Mouse (Mus musculus): ENCODE measurements around the gene Haus3.

Gene Haus3

GRCm38 (mm10) chr5:34168950-34169891 lies at the start of gene Haus3, which contains the start of gene Poln:
Haus3 (minus strand) TSS chr5:34169527.
Poln (minus strand) TSS chr5:34169448.
- in situ Hi-C loops (cut with MboI, MseI), result no loop called here

- in situ Hi-C loops (cut with MboI, MseI), result no loop called here
Observed at GRCm38 (mm10) chr5:34218672-34219071, 49.3 kb upstream of the Haus3 start.

- in situ Hi-C loops (cut with MboI, MseI), result no loop called here
Observed at GRCm38 (mm10) chr5:34217756-34218155, 48.4 kb upstream of the Haus3 start.

- in situ Hi-C loops (cut with MboI, MseI), result no loop called here
Observed at GRCm38 (mm10) chr5:34216025-34216424, 46.7 kb upstream of the Haus3 start.

- in situ Hi-C loops (cut with MboI, MseI), result no loop called here
Observed at GRCm38 (mm10) chr5:34213659-34214058, 44.3 kb upstream of the Haus3 start.

GRCm38 (mm10) chr5:34210279-34210678 lies 41.0 kb upstream of the Haus3 start:
- in situ Hi-C loops (cut with MboI, MseI), result no loop called here

- in situ Hi-C loops (cut with MboI, MseI), result no loop called here
Observed at GRCm38 (mm10) chr5:34207503-34207902, 38.2 kb upstream of the Haus3 start.

- in situ Hi-C loops (cut with MboI, MseI), result no loop called here
Observed at GRCm38 (mm10) chr5:34205788-34206187, 36.5 kb upstream of the Haus3 start.

- in situ Hi-C loops (cut with MboI, MseI), result no loop called here
Observed at GRCm38 (mm10) chr5:34204911-34205310, 35.6 kb upstream of the Haus3 start.

GRCm38 (mm10) chr5:34202006-34202405 lies 32.7 kb upstream of the Haus3 start:
- in situ Hi-C loops (cut with MboI, MseI), result no loop called here

- in situ Hi-C loops (cut with MboI, MseI), result no loop called here
Observed at GRCm38 (mm10) chr5:34201396-34201795, 32.1 kb upstream of the Haus3 start.

- in situ Hi-C loops (cut with MboI, MseI), result no loop called here
Observed at GRCm38 (mm10) chr5:34198615-34199014, 29.3 kb upstream of the Haus3 start.

GRCm38 (mm10) chr5:34197243-34197642 lies 27.9 kb upstream of the Haus3 start:
- in situ Hi-C loops (cut with MboI, MseI), result no loop called here

- in situ Hi-C loops (cut with MboI, MseI), result no loop called here
Observed at GRCm38 (mm10) chr5:34196423-34196822, 27.1 kb upstream of the Haus3 start.

- in situ Hi-C loops (cut with MboI, MseI), result no loop called here
Observed at GRCm38 (mm10) chr5:34195786-34196185, 26.5 kb upstream of the Haus3 start.

- in situ Hi-C loops (cut with MboI, MseI), result no loop called here
Observed at GRCm38 (mm10) chr5:34194975-34195662, 25.8 kb upstream of the Haus3 start.

- in situ Hi-C loops (cut with MboI, MseI), result no loop called here
Observed at GRCm38 (mm10) chr5:34194426-34194825, 25.1 kb upstream of the Haus3 start.

- in situ Hi-C loops (cut with MboI, MseI), result no loop called here
Observed at GRCm38 (mm10) chr5:34191843-34192242, 22.5 kb upstream of the Haus3 start.

- in situ Hi-C loops (cut with MboI, MseI), result no loop called here
Observed at GRCm38 (mm10) chr5:34191021-34191420, 21.7 kb upstream of the Haus3 start.

GRCm38 (mm10) chr5:34189521-34189920 lies 20.2 kb upstream of the Haus3 start:
- in situ Hi-C loops (cut with MboI, MseI), result no loop called here

- in situ Hi-C loops (cut with MboI, MseI), result no loop called here
Observed at GRCm38 (mm10) chr5:34188856-34189255, 19.5 kb upstream of the Haus3 start.

GRCm38 (mm10) chr5:34187601-34188316 lies 18.4 kb upstream of the Haus3 start, which contains the start of gene Mxd4:
Mxd4 (minus strand) TSS chr5:34187720.
- in situ Hi-C loops (cut with MboI, MseI), result no loop called here

Data from regulatory T cell (primary cell).